Mouse (Mus musculus): Measurements from ENCODE around the gene Rgs19. TPM values are rescaled to one million over a fixed set of nuclear protein-coding genes. Genes with fewer than 3 reads are reported as not detected.

The Rgs19 gene
- total RNA-seq (2014; rRNA removed) (51.2 and 65.2 TPM in 2 replicates), polyA plus RNA-seq (2015; fragmentation: Nextera tagmentation; extraction: Ambion mirVana) (63.6 and 69.4 TPM in 2 replicates)

DNA sequence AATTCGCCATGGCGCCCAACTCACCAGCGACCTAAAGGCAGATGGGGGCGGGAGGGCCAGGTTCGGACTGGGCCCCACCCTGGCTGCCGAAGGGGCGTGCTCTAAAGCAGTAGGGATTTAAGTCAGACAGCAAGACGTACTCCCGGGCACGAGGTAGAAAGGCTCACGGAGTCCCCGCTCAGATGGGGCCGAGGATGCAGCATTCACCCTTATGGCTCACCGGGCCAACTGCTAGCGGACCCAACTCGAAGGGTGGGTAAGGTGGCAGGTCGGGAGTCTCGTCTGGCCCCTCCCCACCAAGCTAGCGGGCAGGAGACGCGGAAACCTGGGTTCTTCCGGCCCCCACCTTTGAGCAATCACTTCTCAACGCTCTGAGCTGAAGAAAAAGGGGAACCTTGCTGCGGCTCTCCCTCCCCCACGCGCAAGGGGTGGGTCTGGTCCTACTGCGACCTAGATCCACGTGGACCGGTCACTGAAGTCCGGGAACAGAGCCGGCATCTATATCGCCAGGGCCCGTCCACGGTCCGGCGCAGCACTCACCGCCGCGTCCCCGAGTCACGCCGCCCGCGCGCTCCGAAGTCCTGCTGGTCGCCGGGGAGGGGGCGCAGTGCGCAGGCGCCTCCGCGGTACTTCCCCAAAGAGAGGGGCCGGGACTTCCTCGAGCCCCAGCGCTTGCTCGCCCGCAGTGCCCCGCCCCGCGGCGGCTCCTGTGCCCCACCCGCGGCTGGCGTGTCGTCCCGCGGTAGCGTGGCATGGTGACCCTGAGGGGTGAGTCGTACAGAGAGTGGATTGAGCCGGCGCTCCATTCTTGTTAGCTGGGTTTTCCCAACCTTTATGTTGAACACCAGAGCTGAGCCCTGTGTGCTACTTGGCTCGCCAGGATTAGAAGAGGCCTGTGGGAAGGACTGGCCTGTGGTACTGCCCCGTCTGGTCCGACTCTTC is at the start of gene Rgs19:
Gene Rgs19 (minus strand): TSS at position 639 of the 942 bp plus-strand sequence.
- Histone ChIP-seq H3K9me3 (ENCODE audit: low read length) (no peaks in the 10 kb centered on the region), H3K27me3 (ENCODE audit: insufficient read depth, low read length) (no peaks in the 10 kb centered on the region), H3K9ac (replicated peaks; ENCODE audit: low read length, poor library complexity, severe bottlenecking) (peak within 1 kb of the TSS; percentile 86), H3K4me3 (ENCODE audit: low read depth, low read length) (peak within 1 kb of the TSS; percentile 65), H3K27ac (ENCODE audit: low read depth, low read length) (peak within 1 kb of the TSS; percentile 18), H3K36me3 (ENCODE audit: insufficient read depth, low read length) (peaks cover 13% of the 10 kb centered on the region), H3K4me2 (ENCODE audit: low read depth, low read length, poor library complexity, severe bottlenecking) (peak within 1 kb of the TSS; percentile 92), H3K4me1 (ENCODE audit: insufficient read depth, low read length) (peaks cover 13% of the 10 kb centered on the region)
- DNase-seq (ENCODE audit: low spot score) (peak; percentile 70), ATAC-seq (ENCODE audit: low FRiP score) (peak; percentile 75)
- WGBS = 0% methylated on average over 56 of the region's 75 CpGs
- peak; percentile 18 for TF ChIP-seq CTCF (IDR thresholded peaks at IDR 0.05)

DNA sequence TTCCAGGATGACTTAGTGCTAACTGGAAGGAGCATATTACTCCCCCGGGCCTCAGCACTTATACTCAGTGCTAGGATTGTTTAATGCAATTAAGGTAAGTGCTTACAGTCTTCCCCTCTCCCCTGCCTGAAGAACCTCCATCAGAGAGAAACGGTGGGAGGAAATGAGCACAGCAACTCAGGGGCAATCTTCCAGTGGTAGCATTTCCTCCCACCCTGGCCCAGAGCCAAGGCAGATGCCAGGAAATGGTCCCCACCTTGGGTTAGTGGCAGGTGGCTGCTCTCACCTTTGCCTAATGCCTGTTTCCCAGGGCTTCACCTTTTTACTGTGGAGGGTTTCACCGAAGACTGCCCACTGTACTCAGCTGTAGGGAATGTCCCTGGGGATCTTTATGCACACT is 36.3 kb upstream of the Rgs19 start:
- Histone ChIP-seq H3K9me3 (ENCODE audit: low read length) (no peaks in the 10 kb centered on the region), H3K27ac (ENCODE audit: low read depth, low read length) (no peak overlapping the region), H3K4me2 (ENCODE audit: low read depth, low read length, poor library complexity, severe bottlenecking) (no peak overlapping the region), H3K27me3 (ENCODE audit: insufficient read depth, low read length) (no peaks in the 10 kb centered on the region), H3K9ac (replicated peaks; ENCODE audit: low read length, poor library complexity, severe bottlenecking) (no peak overlapping the region), H3K36me3 (ENCODE audit: insufficient read depth, low read length) (peaks cover 21% of the 10 kb centered on the region; the same call in 1 of the 2 replicates), H3K4me3 (ENCODE audit: low read depth, low read length) (no peak overlapping the region), H3K4me1 (ENCODE audit: insufficient read depth, low read length) (no peaks in the 10 kb centered on the region)
- 85% methylated on average over 3 of the region's 3 CpGs for WGBS
- DNase-seq (ENCODE audit: low spot score) (no peak), ATAC-seq (ENCODE audit: low FRiP score) (no peak)
- no peak for TF ChIP-seq CTCF (IDR thresholded peaks at IDR 0.05)

DNA sequence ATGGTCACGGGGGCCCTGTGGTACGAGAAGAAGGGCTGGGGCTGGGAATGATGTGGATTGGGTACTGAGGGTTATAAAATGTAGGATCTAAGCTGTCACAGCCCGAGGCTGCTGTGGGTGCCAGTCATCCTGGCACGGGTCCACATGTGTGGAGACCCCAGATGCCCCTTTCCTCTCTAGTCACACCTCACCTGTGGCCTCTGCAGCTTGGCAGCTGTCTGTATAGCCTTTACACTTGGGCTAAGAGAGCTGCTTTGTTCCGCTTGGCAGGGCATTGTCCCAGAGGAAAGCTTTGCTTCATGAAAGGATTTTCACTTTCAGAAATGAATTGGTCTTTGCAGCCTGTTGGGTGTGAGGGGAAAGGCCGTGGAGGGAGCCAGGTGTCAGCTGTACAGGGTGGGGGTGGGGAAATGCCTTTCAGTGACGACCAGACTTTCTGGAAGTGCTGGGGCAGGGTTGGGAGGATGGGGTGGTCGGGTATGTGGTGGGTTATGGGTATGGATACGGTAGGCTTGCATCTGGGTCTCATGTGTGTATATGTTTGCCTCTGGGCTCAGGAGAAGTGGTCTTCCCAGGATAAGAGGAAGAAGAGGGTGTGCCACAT is 34.0 kb upstream of the Rgs19 start:
- H3K9me3 ChIP-seq (ENCODE audit: low read length) = no peaks in the 10 kb centered on the region
- H3K4me3 ChIP-seq (ENCODE audit: low read depth, low read length) = no peak overlapping the region
- no peak overlapping the region for H3K9ac ChIP-seq (replicated peaks; ENCODE audit: low read length, poor library complexity, severe bottlenecking)
- no peaks in the 10 kb centered on the region for H3K4me1 ChIP-seq (ENCODE audit: insufficient read depth, low read length)
- no peak for TF ChIP-seq CTCF (IDR thresholded peaks at IDR 0.05)
- H3K27ac ChIP-seq (ENCODE audit: low read depth, low read length) = no peak overlapping the region
- 27% methylated on average over 9 of the region's 9 CpGs for WGBS
- no peak overlapping the region for H3K4me2 ChIP-seq (ENCODE audit: low read depth, low read length, poor library complexity, severe bottlenecking)
- peaks cover 25% of the 10 kb centered on the region; the same call in 1 of the 2 replicates for H3K36me3 ChIP-seq (ENCODE audit: insufficient read depth, low read length)
- ATAC-seq (ENCODE audit: low FRiP score) = no peak
- no peaks in the 10 kb centered on the region for H3K27me3 ChIP-seq (ENCODE audit: insufficient read depth, low read length)
- peak; percentile 46 for DNase-seq (ENCODE audit: low spot score)

DNA sequence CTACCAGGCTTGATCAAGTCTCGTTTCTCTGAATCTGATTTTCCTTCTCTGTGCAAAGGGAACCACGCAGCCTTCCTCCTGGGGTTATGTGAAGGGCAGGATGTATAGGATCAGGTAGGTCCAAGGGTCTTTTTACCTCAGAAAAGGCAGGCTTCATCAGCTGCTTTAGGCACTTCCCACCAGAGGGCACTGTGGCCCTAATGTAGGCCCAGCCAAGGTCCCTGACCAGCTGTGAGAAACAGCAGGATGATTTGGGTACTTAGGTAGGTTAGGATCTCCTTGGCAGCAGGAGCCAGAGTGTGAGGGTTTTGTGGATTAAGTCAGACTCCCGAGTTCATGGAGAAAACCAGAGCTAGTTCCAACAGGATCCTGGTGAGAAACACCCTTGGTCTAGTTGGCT is 28.4 kb upstream of the Rgs19 start:
- no peak overlapping the region for H3K27ac ChIP-seq (ENCODE audit: low read depth, low read length)
- no peaks in the 10 kb centered on the region for H3K27me3 ChIP-seq (ENCODE audit: insufficient read depth, low read length)
- DNase-seq (ENCODE audit: low spot score) (peak; percentile 76), ATAC-seq (ENCODE audit: low FRiP score) (no peak)
- H3K4me3 ChIP-seq (ENCODE audit: low read depth, low read length) = no peak overlapping the region
- WGBS = 16% methylated on average over 3 of the region's 3 CpGs
- peaks cover 2% of the 10 kb centered on the region; the same call in 1 of the 2 replicates for H3K4me1 ChIP-seq (ENCODE audit: insufficient read depth, low read length)
- no peak overlapping the region for H3K9ac ChIP-seq (replicated peaks; ENCODE audit: low read length, poor library complexity, severe bottlenecking)
- H3K4me2 ChIP-seq (ENCODE audit: low read depth, low read length, poor library complexity, severe bottlenecking) = no peak overlapping the region
- H3K36me3 ChIP-seq (ENCODE audit: insufficient read depth, low read length) = peaks cover 32% of the 10 kb centered on the region
- no peaks in the 10 kb centered on the region for H3K9me3 ChIP-seq (ENCODE audit: low read length)
- peak; percentile 88 for TF ChIP-seq CTCF (IDR thresholded peaks at IDR 0.05)

- H3K4me3 ChIP-seq (ENCODE audit: low read depth, low read length) = no peak overlapping the region
- H3K9ac ChIP-seq (replicated peaks; ENCODE audit: low read length, poor library complexity, severe bottlenecking) = no peak overlapping the region
- no peak overlapping the region for H3K27ac ChIP-seq (ENCODE audit: low read depth, low read length)
- no peaks in the 10 kb centered on the region for H3K27me3 ChIP-seq (ENCODE audit: insufficient read depth, low read length)
- H3K36me3 ChIP-seq (ENCODE audit: insufficient read depth, low read length) = peaks cover 27% of the 10 kb centered on the region
- no peak overlapping the region for H3K4me2 ChIP-seq (ENCODE audit: low read depth, low read length, poor library complexity, severe bottlenecking)
- no peaks in the 10 kb centered on the region for H3K9me3 ChIP-seq (ENCODE audit: low read length)
- no peak for TF ChIP-seq CTCF (IDR thresholded peaks at IDR 0.05)
- no peak for ATAC-seq (ENCODE audit: low FRiP score)
- no peak for DNase-seq (ENCODE audit: low spot score)
- peaks cover 8% of the 10 kb centered on the region for H3K4me1 ChIP-seq (ENCODE audit: insufficient read depth, low read length)
Measured at GRCm38 (mm10) chr2:181721200-181721599, 27.4 kb upstream of the Rgs19 start.

DNA sequence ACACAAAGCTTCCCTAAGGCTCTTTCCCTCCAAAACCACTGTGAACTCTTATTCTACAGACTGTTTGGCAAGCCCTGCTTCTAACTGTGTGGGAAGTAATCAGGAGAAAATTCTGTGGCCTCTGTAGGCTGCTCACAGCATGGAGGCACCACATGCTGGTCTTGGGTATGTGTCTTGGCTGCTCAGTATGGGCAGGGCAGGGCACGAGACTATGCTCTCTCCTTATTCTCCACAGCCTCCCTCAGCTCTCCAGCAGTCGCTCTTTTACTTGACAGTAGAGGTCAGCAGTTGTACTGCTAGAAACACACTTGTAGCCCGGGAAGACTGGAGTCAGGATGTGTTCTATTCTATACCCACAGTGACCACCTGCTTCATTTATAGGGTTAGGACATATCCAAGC is 26.3 kb upstream of the Rgs19 start:
- Histone ChIP-seq H3K4me2 (ENCODE audit: low read depth, low read length, poor library complexity, severe bottlenecking) (no peak overlapping the region), H3K4me3 (ENCODE audit: low read depth, low read length) (no peak overlapping the region), H3K36me3 (ENCODE audit: insufficient read depth, low read length) (peaks cover 27% of the 10 kb centered on the region), H3K27me3 (ENCODE audit: insufficient read depth, low read length) (no peaks in the 10 kb centered on the region), H3K9me3 (ENCODE audit: low read length) (no peaks in the 10 kb centered on the region), H3K27ac (ENCODE audit: low read depth, low read length) (no peak overlapping the region), H3K4me1 (ENCODE audit: insufficient read depth, low read length) (peaks cover 10% of the 10 kb centered on the region), H3K9ac (replicated peaks; ENCODE audit: low read length, poor library complexity, severe bottlenecking) (no peak overlapping the region)
- 29% methylated on average over 3 of the region's 3 CpGs for WGBS
- TF ChIP-seq CTCF (IDR thresholded peaks at IDR 0.05) = peak; percentile 42
- ATAC-seq (ENCODE audit: low FRiP score) (no peak), DNase-seq (ENCODE audit: low spot score) (no peak)
